Mouse (Mus musculus): ENCODE results near the gene Entpd7.

DNA sequence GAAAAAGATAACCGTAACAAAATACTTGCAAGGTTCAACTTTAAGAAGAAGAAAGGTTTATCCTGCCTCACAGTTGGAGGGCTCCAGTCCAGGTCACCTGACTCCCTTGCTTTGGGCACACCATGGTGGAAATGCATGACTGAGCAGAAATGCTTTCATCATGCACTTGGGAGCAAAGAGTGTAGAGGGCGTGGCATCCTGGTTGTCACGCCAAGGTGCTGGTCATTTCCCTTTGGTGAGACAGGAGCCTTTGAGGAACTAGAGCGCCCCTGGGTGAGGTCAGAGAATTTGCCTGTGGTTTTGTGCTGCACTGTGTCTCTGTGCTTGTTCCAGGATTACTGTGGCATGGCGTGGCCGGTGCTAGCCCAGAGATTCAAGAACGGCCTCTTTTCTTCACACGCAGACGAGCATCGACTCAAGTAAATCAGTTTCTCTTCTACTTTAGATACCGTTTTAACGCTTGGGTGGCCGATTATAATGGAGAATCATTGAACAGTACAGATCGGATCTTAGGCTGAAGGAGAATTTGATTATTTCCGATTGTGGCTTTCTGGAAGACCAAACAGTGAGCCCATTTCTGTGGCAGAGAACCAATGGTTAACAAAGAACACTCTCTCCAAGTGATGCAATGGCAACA, 37.2 kb downstream of the Entpd7 start:
- TF ChIP-seq EP300 (optimal IDR thresholded peaks at IDR 0.05) (no peak), CTCF (IDR thresholded peaks at IDR 0.05; ENCODE audit: low read depth) (no peak)
